Mouse (Mus musculus): ENCODE results near the gene Chm. TPM values are rescaled to one million over a fixed set of nuclear protein-coding genes. Genes with fewer than 3 reads are reported as not detected.
"Not testable (repeated sequence)": the region's sequence is repeated elsewhere in the genome, so short reads cannot be mapped to it uniquely, and the experiment has no call there.

Chm gene
- total RNA-seq (2021): 10 to 100 TPM; 14.1 to 16.3 TPM
- long read RNA-seq, experiment 1, partial matches to known transcripts: 2 of 5 reads
- long read RNA-seq, experiment 1, other reads (novel, unspliced or antisense): 3 of 5 reads
- long read RNA-seq, experiment 2, full-length matches to known transcripts: 5 of 11 reads
- long read RNA-seq, experiment 2, partial matches to known transcripts: 0 of 11 reads
- long read RNA-seq, experiment 2, other reads (novel, unspliced or antisense): 6 of 11 reads

DNA sequence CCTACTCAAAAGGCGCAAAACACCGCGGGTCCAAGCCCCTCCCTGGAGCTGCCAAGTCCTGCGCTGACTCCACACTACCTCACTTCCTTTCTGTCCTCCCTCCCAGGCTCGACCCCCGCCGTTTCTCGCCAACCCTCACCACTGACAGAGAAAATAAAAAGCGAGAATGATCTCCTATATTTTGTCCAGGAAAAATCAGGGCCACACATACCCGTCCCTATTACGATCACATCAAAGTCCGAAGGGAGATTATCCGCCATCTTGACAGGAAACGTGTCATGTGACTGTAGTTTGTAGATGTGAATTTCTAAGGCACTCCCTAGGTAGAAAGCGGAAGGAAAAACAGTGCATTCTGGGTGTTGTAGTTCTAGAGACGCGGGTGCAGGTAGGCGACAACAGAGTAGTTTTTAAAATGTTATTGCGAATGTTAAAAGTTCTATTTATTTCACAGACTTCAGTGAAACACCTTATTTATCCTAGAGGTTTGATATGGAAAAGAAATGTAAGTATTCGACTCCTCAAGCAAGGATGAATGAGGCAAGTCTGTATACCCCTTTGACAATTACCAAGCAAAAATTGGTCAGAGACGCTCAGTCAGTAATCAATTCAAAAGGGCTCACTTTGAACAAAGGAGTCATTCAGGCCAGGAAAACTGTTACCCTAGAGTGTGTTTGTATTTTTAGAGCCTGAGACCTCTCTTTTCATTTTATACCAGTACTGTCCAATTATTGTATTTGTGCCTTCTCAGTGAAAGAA lies at the start of gene Chm:
Chm (minus strand) TSS at position 288 of the 756 bp plus-strand sequence.
- DNase-seq: peak; percentile 43

DNA sequence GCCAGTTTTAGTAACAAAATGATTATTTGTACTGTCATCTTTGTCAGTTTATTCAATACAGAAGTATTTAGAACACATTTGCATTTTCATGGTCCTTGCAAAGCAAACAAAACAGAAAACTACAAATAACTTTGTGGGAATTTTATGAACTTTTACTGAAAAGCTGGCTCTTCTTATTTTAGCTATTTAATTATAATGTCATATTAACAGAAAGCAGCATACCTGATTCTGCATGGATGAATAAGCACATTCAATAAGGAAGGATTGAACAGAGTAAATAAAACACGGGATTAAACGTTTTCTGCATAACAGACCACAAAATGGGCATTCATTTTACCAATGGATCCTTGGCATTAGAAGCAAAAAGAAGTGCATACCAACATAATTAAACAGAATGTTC lies 8.6 kb upstream of the Chm start:
- DNase-seq: no peak

GRCm38 (mm10) chrX:113184569-113185229 lies 618 bp downstream of the Chm start:
- no peak for DNase-seq

- DNase-seq: not testable (repeated sequence)
These were observed 4.5 kb downstream of the Chm start for GRCm38 (mm10) chrX:113180856-113181255.

GRCm38 (mm10) chrX:113172766-113173165 lies 12.6 kb downstream of the Chm start:
- no peak for DNase-seq

- DNase-seq: no peak
These were observed 13.0 kb downstream of the Chm start for GRCm38 (mm10) chrX:113172271-113172670.

DNA sequence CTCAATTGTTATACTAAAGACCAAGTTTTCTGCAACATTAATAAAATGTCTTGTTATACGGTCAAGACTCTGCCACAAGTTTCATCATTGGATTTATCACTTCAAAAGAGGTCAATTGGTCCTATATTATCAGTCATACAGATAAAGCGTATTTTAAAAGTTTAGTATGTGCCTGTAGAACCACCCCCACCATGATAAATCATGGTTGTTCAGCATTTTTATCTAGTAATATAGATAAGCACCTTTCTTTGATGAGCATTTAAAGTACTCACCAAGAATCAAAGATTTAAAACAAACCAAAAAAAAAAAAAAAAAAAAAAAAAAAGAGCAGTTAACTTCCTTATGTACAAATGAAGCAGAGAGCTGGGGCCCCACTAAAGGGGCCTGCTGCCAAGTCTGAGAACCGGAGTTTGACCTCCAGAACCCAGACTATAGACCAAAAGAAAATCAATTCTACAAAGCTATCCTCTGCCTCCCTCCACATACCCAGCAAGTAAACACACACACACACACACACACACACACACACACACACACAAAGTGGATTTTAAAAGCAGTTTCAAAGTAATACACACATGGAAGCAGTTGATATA lies 25.0 kb downstream of the Chm start:
- peak; percentile 4 for DNase-seq

DNA sequence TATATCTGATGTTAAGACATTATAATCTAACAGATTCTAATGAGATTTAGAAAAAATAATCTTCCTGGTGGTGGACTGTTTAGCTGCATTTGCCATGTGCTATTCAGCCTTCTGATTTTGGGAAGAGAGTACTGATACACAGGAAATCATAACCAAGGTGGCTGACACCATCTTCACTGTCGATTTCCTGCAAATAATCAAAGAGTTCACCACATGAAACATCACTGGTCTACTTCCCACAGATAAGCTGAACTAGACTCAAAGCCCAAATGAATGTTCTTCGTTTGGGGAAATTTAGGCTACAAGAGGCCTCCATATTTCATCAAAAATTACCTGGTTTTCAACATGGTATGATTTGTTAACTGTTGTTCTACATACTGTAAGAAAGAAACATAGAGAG lies 101.1 kb downstream of the Chm start:
- DNase-seq: no peak

DNA sequence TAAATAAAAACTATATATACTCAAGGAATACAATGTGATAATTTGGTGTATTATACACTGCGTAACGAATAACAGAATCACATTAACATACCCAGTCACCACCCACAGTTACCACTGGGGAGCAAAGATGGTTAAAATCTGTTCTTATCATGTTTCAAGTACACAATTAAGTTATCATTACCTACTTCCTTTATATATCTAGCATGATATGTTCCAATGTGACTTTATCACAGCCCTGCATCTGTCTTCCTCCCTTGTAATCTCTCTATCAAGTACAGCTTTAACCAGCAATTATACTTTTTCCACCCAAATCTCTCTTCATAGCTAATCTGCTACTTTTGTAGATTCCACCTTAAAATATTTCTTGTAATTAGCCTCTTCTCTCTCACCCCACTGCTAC lies 109.3 kb downstream of the Chm start:
- DNase-seq: no peak

GRCm38 (mm10) chrX:113074823-113075222 lies 110.5 kb downstream of the Chm start:
- DNase-seq: no peak

DNA sequence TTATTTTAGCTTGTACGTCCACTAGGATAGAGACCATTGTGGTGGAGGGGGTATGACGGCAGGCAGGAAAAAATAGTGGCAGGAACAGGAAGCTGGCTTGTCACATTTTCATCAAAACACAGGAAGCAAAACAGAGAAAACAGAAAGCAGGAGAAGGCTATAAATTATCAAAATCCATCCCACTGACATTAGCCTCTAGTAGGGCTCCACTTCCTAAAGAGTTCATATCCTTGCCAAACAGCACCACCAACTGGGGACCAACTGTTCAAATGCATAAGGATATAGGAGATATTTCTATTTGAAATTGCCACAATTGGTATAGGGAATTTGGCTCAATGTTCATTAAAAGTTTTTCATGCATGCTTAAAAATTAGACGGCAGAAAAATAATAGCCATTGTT lies 181.7 kb downstream of the Chm start:
- no peak for DNase-seq

GRCm38 (mm10) chrX:113002192-113002591 lies 183.1 kb downstream of the Chm start:
- no peak for DNase-seq

Small RNA genes within 50 kb of the gene (microRNA-seq; reads per million reads assigned to microRNA genes)
- gene Mir361: 3,054 reads per million, percentile 85 among the genes with 10 or more reads in this experiment

Other genes starting within 250 kb of the Chm start
- gene Dach2, start 112.0 kb upstream of the Chm start, total RNA-seq (2021): 1 to 10 TPM in 1 of 2 experiments, under 1 TPM in 1; 0.81 to 1.5 TPM